Mouse (Mus musculus): ENCODE data around the gene Tspan18. TPM values are rescaled to one million over a fixed set of nuclear protein-coding genes. Genes with fewer than 3 reads are reported as not detected.

Gene Tspan18
- total and polyA plus RNA-seq, 2 experiments = 0.55 to 2.4 TPM

- Histone ChIP-seq H3K4me1 (ENCODE audit: control insufficient read depth, insufficient read depth, low read length) (no peaks in the 10 kb centered on the region), H3K4me3 (ENCODE audit: insufficient read depth, low read depth, low read length) (peak overlapping the region; percentile 73), H3K27me3 (ENCODE audit: control insufficient read depth, insufficient read depth, low read length) (no peaks in the 10 kb centered on the region), H3K79me2 (ENCODE audit: control insufficient read depth, insufficient read depth, low read length) (no peaks in the 10 kb centered on the region), H3K27ac (replicated peaks; ENCODE audit: insufficient read depth, low read depth, low read length) (no peak overlapping the region), H3K36me3 (ENCODE audit: control insufficient read depth, insufficient read depth, low read length) (no peaks in the 10 kb centered on the region), H3K9ac (ENCODE audit: low read depth, low read length) (peak overlapping the region; percentile 67)
- peak; percentile 82 for TF ChIP-seq CTCF (IDR thresholded peaks at IDR 0.05; ENCODE audit: low read depth, low read length)
- no peak for TF ChIP-seq POLR2A (IDR thresholded peaks at IDR 0.05; ENCODE audit: extremely low read depth, insufficient read depth, low read length)
- DNase-seq (ENCODE audit: extremely low read depth, low read depth, low spot score) = no peak
- 3% methylated on average over 29 of the region's 29 CpGs for WGBS
Measured at GRCm38 (mm10) chr2:93333241-93333816, 976 bp downstream of the Tspan18 start.

GRCm38 (mm10) chr2:93332277-93332676 lies 2.0 kb downstream of the Tspan18 start:
- no peak overlapping the region for H3K4me3 ChIP-seq (ENCODE audit: insufficient read depth, low read depth, low read length)
- 78% methylated on average over 4 of the region's 4 CpGs for WGBS
- H3K27ac ChIP-seq (replicated peaks; ENCODE audit: insufficient read depth, low read depth, low read length) = no peak overlapping the region
- TF ChIP-seq POLR2A (IDR thresholded peaks at IDR 0.05; ENCODE audit: extremely low read depth, insufficient read depth, low read length) = no peak
- TF ChIP-seq CTCF (IDR thresholded peaks at IDR 0.05; ENCODE audit: low read depth, low read length) = no peak
- H3K36me3 ChIP-seq (ENCODE audit: control insufficient read depth, insufficient read depth, low read length) = no peaks in the 10 kb centered on the region
- H3K79me2 ChIP-seq (ENCODE audit: control insufficient read depth, insufficient read depth, low read length) = no peaks in the 10 kb centered on the region
- DNase-seq (ENCODE audit: extremely low read depth, low read depth, low spot score) = no peak
- no peaks in the 10 kb centered on the region for H3K27me3 ChIP-seq (ENCODE audit: control insufficient read depth, insufficient read depth, low read length)
- H3K9ac ChIP-seq (ENCODE audit: low read depth, low read length) = no peak overlapping the region
- no peaks in the 10 kb centered on the region for H3K4me1 ChIP-seq (ENCODE audit: control insufficient read depth, insufficient read depth, low read length)

GRCm38 (mm10) chr2:93331121-93331520 lies 3.2 kb downstream of the Tspan18 start:
- Histone ChIP-seq H3K36me3 (ENCODE audit: control insufficient read depth, insufficient read depth, low read length) (no peaks in the 10 kb centered on the region), H3K9ac (ENCODE audit: low read depth, low read length) (no peak overlapping the region), H3K4me3 (ENCODE audit: insufficient read depth, low read depth, low read length) (no peak overlapping the region), H3K27ac (replicated peaks; ENCODE audit: insufficient read depth, low read depth, low read length) (no peak overlapping the region), H3K27me3 (ENCODE audit: control insufficient read depth, insufficient read depth, low read length) (no peaks in the 10 kb centered on the region), H3K4me1 (ENCODE audit: control insufficient read depth, insufficient read depth, low read length) (no peaks in the 10 kb centered on the region), H3K79me2 (ENCODE audit: control insufficient read depth, insufficient read depth, low read length) (no peaks in the 10 kb centered on the region)
- 92% methylated on average over 6 of the region's 6 CpGs for WGBS
- TF ChIP-seq POLR2A (IDR thresholded peaks at IDR 0.05; ENCODE audit: extremely low read depth, insufficient read depth, low read length) (no peak), CTCF (IDR thresholded peaks at IDR 0.05; ENCODE audit: low read depth, low read length) (no peak)
- DNase-seq (ENCODE audit: extremely low read depth, low read depth, low spot score) = no peak

- no peak overlapping the region for H3K27ac ChIP-seq (replicated peaks; ENCODE audit: insufficient read depth, low read depth, low read length)
- no peak for DNase-seq (ENCODE audit: extremely low read depth, low read depth, low spot score)
Measured at GRCm38 (mm10) chr2:93329120-93329519, 5.2 kb downstream of the Tspan18 start.

GRCm38 (mm10) chr2:93327915-93328555 lies 6.3 kb downstream of the Tspan18 start:
- Histone ChIP-seq H3K4me3 (ENCODE audit: insufficient read depth, low read depth, low read length) (no peak overlapping the region), H3K4me1 (ENCODE audit: control insufficient read depth, insufficient read depth, low read length) (no peaks in the 10 kb centered on the region), H3K27ac (replicated peaks; ENCODE audit: insufficient read depth, low read depth, low read length) (no peak overlapping the region), H3K79me2 (ENCODE audit: control insufficient read depth, insufficient read depth, low read length) (no peaks in the 10 kb centered on the region), H3K36me3 (ENCODE audit: control insufficient read depth, insufficient read depth, low read length) (no peaks in the 10 kb centered on the region), H3K9ac (ENCODE audit: low read depth, low read length) (no peak overlapping the region), H3K27me3 (ENCODE audit: control insufficient read depth, insufficient read depth, low read length) (no peaks in the 10 kb centered on the region)
- no peak for TF ChIP-seq POLR2A (IDR thresholded peaks at IDR 0.05; ENCODE audit: extremely low read depth, insufficient read depth, low read length)
- TF ChIP-seq CTCF (IDR thresholded peaks at IDR 0.05; ENCODE audit: low read depth, low read length) = no peak
- WGBS = 86% methylated on average over 7 of the region's 7 CpGs
- DNase-seq (ENCODE audit: extremely low read depth, low read depth, low spot score) = no peak

More at GRCm38 (mm10) chr2:93329120-93329519, 5.2 kb downstream of the Tspan18 start:
- WGBS = 41% methylated on average over 4 of the region's 4 CpGs
- H3K79me2 ChIP-seq (ENCODE audit: control insufficient read depth, insufficient read depth, low read length) = no peaks in the 10 kb centered on the region
- no peaks in the 10 kb centered on the region for H3K4me1 ChIP-seq (ENCODE audit: control insufficient read depth, insufficient read depth, low read length)
- TF ChIP-seq POLR2A (IDR thresholded peaks at IDR 0.05; ENCODE audit: extremely low read depth, insufficient read depth, low read length) (no peak), CTCF (IDR thresholded peaks at IDR 0.05; ENCODE audit: low read depth, low read length) (no peak)
- no peaks in the 10 kb centered on the region for H3K27me3 ChIP-seq (ENCODE audit: control insufficient read depth, insufficient read depth, low read length)
- H3K4me3 ChIP-seq (ENCODE audit: insufficient read depth, low read depth, low read length) = no peak overlapping the region
- no peak overlapping the region for H3K9ac ChIP-seq (ENCODE audit: low read depth, low read length)
- H3K36me3 ChIP-seq (ENCODE audit: control insufficient read depth, insufficient read depth, low read length) = no peaks in the 10 kb centered on the region

- Histone ChIP-seq H3K9ac (ENCODE audit: low read depth, low read length) (no peak overlapping the region), H3K27ac (replicated peaks; ENCODE audit: insufficient read depth, low read depth, low read length) (no peak overlapping the region), H3K27me3 (ENCODE audit: control insufficient read depth, insufficient read depth, low read length) (no peaks in the 10 kb centered on the region), H3K79me2 (ENCODE audit: control insufficient read depth, insufficient read depth, low read length) (no peaks in the 10 kb centered on the region), H3K4me1 (ENCODE audit: control insufficient read depth, insufficient read depth, low read length) (no peaks in the 10 kb centered on the region), H3K4me3 (ENCODE audit: insufficient read depth, low read depth, low read length) (no peak overlapping the region), H3K36me3 (ENCODE audit: control insufficient read depth, insufficient read depth, low read length) (no peaks in the 10 kb centered on the region)
- no peak for DNase-seq (ENCODE audit: extremely low read depth, low read depth, low spot score)
- 74% methylated on average over 7 of the region's 7 CpGs for WGBS
- TF ChIP-seq POLR2A (IDR thresholded peaks at IDR 0.05; ENCODE audit: extremely low read depth, insufficient read depth, low read length) (no peak), CTCF (IDR thresholded peaks at IDR 0.05; ENCODE audit: low read depth, low read length) (no peak)
Measured at GRCm38 (mm10) chr2:93324681-93325080, 9.6 kb downstream of the Tspan18 start.

All from liver, adult 2 months (tissue).